Mouse (Mus musculus): ENCODE measurements around the gene Cmtr1.

The Cmtr1 gene

DNA sequence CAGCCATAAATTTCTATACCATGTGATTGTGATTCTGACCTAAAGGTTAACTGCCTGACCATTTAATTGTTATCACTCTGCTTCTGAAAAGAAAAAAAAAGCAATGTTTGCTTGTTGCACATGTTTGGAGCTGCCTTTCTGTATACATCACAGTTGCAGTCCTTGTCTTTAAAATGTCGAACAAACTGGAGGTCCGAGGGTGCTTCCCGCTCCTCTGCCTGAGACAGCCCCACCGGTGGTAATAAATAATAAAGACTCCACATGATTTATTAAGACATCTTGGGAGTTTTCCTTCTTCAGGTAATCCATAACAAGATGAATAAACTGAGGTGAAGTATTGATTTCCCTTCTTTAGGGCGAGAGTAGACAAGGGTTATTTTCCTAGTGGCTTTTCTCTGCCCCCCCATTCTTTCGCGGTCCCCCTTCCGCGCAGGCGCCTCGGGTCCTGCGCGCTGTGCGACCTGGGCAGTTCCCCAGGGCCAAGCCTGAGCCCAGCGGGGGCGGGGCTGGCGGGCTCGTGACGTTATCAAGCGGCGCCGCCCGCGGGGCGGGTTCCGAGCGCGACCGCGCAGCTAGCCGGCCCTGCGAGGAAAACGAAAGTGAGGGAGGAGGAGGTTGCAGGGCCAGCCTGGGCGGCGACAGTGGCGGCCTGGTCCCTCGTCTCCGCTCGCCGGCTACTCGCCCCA lies at the start of gene Cmtr1:
TSS of gene Cmtr1 (plus strand) at position 520 of the 686 bp plus-strand sequence.
- peak; percentile 78; the same call in 1 of the 2 replicates for TF ChIP-seq GATA4 (IDR thresholded peaks at IDR 0.05; ENCODE audit: insufficient replicate concordance, low read length)

GRCm38 (mm10) chr17:29614115-29615023 lies 46.0 kb upstream of the Cmtr1 start, which contains the start of the genes Rnf8 and Gm28043:
Rnf8 (plus strand) TSS chr17:29614790.
Gm28043 (plus strand) TSS chr17:29614876.
- peak; percentile 85; the same call in 1 of the 2 replicates for TF ChIP-seq GATA4 (IDR thresholded peaks at IDR 0.05; ENCODE audit: insufficient replicate concordance, low read length)

DNA sequence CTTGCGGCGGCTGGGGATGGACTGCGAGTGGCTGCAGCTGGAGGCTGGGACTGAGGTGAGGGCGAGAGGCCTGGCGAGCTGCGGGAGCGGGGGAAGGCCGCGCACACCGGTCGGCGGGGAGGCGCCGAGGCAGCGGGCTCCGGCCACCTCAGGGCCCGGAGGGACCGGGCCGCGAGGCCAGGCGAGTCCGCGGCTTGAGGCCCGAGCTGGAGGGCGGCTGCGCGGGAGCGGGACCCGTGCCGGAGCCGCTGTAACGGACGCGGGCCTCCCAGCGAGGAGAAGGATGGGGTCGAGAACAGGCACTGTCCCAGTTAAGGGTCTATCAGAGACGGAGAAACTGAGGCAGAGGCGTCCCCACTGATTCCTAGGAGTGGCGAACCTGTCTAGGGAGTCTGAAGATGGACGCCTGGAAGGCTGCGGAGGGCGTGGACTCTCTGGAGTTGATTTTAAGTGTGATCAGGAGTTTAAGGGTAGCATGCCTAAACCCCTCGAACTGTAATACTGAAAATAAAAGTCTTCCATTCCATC lies 45.3 kb upstream of the Cmtr1 start:
- TF ChIP-seq GATA4 (IDR thresholded peaks at IDR 0.05; ENCODE audit: insufficient replicate concordance, low read length) = no peak

DNA sequence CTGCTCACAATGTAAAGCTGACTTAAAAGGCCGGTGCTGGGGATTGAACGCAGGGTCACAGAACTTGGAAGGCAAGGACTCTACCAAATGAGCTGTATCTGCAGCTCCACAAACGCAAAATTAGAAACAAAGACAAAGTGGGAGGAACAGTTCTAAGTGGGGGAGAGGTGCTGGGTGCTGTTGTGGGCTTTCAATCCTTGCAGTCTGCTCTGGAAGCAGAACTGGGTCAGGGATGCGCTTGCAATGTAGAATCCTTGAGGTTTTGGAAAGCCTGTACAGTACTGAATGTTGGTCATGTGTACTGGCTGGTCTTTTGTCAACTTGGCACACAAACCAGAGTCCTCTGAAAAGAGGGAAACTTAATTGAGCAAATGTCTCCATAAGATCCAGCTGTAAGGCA lies 44.8 kb upstream of the Cmtr1 start:
- no peak for TF ChIP-seq GATA4 (IDR thresholded peaks at IDR 0.05; ENCODE audit: insufficient replicate concordance, low read length)

DNA sequence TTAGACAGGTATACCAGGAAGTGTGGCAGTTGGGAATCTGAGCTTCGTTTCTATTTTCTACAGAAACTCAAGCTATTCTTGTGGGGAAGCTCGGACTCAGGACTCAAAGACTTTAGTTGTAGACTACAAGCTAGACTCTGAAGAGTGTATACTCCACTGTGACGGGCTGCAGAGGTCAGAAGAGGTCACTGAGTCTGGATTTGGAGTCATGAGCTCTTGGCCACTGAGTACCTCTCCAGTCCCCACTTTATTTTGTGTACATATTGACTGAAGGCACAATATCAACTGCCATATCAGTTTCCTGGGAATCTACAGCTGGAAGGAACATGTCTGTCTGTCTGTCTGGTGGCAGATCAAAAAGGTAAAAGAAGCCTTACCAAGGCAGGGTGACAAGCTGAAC lies 41.2 kb upstream of the Cmtr1 start:
- no peak for TF ChIP-seq GATA4 (IDR thresholded peaks at IDR 0.05; ENCODE audit: insufficient replicate concordance, low read length)

- no peak for TF ChIP-seq GATA4 (IDR thresholded peaks at IDR 0.05; ENCODE audit: insufficient replicate concordance, low read length)
Measured at GRCm38 (mm10) chr17:29623488-29623887, 36.9 kb upstream of the Cmtr1 start.

DNA sequence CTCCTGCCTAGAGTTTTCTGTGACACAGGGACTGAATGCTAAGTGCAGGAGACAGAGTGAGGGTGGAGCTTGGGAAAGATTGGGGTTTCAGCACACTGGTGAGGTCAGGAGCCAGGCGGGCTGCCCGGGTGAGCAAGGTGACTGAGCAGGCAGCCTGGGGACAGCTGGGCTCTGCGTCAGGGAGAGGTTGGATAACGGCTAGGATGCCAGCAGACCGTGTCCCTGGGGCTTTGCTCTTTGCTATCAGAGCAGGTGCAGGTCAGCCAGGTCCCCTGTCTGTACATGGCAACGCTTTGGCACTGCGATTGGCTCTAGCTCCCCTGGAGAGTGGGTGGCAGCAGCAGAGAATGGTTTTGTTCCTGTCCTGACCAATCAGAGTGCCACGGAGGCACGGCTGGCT lies 33.1 kb upstream of the Cmtr1 start:
- TF ChIP-seq GATA4 (IDR thresholded peaks at IDR 0.05; ENCODE audit: insufficient replicate concordance, low read length) = no peak

DNA sequence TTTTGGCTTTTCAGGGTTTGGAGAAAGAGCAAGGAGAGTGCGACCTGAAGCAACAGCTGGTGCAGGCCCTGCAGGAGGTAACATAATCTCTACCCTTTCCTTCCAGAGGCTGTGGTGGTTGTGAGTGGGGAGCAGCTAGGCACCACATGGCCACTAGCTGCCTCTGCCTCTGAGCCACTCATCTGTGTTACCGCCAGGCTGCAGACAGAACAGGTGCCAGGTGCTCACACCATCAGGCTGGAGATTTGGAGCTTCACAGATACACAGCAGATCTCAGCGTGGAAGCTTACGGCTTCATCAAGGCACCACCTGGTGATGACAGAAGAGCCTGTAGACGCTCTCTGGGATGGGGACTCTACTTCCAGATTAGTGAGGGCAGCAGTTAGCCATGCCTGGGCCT lies 31.4 kb upstream of the Cmtr1 start:
- no peak for TF ChIP-seq GATA4 (IDR thresholded peaks at IDR 0.05; ENCODE audit: insufficient replicate concordance, low read length)

GRCm38 (mm10) chr17:29629620-29630019 lies 30.8 kb upstream of the Cmtr1 start:
- TF ChIP-seq GATA4 (IDR thresholded peaks at IDR 0.05; ENCODE audit: insufficient replicate concordance, low read length) = no peak

GRCm38 (mm10) chr17:29632312-29632711 lies 28.1 kb upstream of the Cmtr1 start:
- TF ChIP-seq GATA4 (IDR thresholded peaks at IDR 0.05; ENCODE audit: insufficient replicate concordance, low read length) = no peak

DNA sequence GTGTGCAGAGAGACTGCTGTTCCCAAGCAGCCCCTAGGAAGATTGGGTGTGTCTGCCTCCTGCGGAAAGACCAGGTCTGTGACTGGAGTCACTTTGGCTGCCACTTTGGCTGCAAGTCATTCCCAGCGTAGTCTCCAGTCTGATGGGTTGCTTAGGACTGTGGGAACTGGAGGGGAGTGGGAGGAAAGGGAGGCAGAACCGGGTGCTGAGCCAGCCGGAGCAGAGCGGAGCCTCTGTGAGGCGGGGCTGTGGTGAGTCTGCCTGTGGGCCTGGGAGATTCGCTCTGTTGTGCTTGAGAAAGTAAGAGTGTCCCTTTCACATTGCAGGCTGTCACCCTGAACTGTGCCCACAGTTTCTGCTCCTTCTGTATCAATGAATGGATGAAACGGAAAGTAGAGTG lies 24.9 kb upstream of the Cmtr1 start:
- TF ChIP-seq GATA4 (IDR thresholded peaks at IDR 0.05; ENCODE audit: insufficient replicate concordance, low read length) = no peak

DNA sequence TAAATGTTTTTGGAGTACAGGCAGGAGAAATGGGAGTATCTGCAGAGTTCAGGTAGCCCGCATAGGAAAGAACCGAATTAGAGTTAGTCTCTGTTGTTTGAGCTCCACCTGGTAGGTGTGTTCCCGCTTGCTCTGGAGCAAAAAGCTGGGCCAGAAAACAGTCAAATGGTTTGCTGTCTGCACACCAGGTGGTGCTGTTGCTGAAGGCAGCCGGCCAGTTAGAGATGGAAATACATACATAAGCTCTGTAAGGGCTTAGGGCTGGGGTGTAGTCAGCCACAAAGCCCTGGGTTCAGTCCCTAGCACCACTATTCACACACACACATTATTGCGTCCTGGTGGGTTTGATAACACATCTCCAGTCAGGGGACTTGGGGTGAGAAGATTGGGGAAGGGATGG lies 24.3 kb upstream of the Cmtr1 start:
- TF ChIP-seq GATA4 (IDR thresholded peaks at IDR 0.05; ENCODE audit: insufficient replicate concordance, low read length) = no peak

- peak; percentile 59; the same call in 1 of the 2 replicates for TF ChIP-seq GATA4 (IDR thresholded peaks at IDR 0.05; ENCODE audit: insufficient replicate concordance, low read length)
Measured at GRCm38 (mm10) chr17:29637377-29637776, 23.0 kb upstream of the Cmtr1 start.

DNA sequence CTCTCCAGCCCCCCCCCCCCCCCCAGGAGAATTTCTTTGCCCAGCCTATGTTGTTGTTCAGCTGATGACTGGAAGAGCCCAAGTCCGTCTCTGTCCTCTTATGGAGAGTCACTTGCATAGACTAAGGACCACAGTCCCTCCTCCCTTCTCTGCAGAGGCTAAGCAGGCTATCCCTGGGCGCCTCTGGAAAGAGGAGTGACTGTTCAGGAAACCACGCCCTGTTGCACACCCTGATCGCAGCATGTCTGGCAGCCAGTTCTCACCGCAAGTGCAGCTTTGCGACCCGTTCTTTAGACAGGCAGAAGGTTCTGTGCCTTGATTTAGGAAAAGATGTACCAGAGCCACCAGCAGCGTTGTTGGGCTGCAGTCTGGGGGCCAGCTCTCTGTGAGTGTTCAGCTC lies 22.5 kb upstream of the Cmtr1 start:
- no peak for TF ChIP-seq GATA4 (IDR thresholded peaks at IDR 0.05; ENCODE audit: insufficient replicate concordance, low read length)

GRCm38 (mm10) chr17:29640971-29641370 lies 19.4 kb upstream of the Cmtr1 start:
- TF ChIP-seq GATA4 (IDR thresholded peaks at IDR 0.05; ENCODE audit: insufficient replicate concordance, low read length) = no peak

GRCm38 (mm10) chr17:29642219-29642618 lies 18.2 kb upstream of the Cmtr1 start:
- TF ChIP-seq GATA4 (IDR thresholded peaks at IDR 0.05; ENCODE audit: insufficient replicate concordance, low read length) = no peak
